Mouse (Mus musculus) cerebellum, postnatal 10 days (tissue): ENCODE measurements around the gene Zfp418.
"Not testable (repeated sequence)": the region's sequence is repeated elsewhere in the genome, so short reads cannot be mapped to it uniquely, and the experiment has no call there.

Source experiments
- DNase-seq, 2 experiments: peaks; one replicate each; pipeline ENCODE4 v3.0.0; 2021; ENCODE audit warnings: mixed read lengths in 2 of 2

Zfp418 gene

DNA sequence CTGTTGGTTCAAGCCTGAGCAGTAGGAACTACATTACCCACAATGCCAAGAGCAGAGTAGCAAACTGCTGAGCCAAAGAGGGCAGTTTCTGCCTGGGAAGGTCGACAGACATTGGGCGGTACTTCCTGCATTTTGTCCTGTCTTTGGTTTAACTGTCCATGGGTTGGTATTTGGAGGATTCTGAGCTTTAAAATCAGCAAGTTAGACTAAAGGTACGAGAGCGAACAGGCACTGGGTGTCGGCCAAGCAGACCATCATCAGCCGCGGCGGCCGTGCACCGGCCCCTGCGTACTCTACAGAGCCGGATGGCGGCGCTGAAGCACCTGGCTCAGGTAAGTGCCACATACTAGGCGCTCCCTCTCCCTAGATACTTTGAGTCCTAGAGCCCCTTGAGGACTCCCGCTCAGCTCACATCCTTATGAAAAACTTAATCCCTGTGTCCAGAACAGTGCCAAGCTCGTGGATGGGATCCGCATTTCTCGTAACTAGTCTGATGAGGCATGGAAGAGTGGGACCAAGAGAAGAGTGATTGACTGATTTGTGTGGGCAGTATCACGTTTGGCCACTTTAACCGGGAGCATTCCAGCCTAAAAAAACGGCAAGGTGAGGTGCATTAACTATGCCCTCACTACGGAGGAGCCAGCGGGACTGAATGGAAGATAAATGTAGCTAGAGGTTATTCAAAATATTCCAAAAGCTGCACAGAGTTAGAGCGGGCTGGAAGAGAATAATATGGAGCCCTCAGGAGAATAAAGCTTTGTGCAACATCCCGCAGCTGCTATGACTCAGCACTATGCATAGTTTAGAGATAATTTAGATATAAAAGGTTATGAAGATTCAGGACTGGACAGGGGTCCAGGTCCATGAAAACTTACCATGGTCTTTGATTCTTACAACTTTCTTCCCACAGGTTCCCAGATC is at the start of gene Zfp418:
Zfp418 (plus strand) TSS at position 104 of the 921 bp plus-strand sequence.
- peak; percentile 72 to 78 for DNase-seq

DNA sequence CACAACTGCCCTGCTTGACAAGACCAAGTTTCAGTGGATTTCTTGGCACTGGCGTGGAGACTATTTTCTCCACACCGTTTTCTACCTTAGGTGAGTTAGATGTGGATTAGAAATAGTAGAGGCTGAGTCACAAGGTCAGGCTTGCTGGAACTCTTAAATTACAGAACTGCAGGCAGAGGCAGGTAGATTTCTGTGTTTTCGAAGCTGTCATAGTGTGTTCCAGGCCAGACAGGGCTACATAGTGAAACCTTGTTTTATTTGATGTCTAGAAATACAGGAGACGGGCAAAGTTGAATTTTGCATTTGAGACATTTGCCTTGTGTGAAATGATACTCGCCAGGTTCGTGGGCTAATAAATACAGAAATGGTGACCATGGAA is 49.5 kb upstream of the Zfp418 start:
- peak in 1 of 2 experiments; percentile 11 for DNase-seq

DNA sequence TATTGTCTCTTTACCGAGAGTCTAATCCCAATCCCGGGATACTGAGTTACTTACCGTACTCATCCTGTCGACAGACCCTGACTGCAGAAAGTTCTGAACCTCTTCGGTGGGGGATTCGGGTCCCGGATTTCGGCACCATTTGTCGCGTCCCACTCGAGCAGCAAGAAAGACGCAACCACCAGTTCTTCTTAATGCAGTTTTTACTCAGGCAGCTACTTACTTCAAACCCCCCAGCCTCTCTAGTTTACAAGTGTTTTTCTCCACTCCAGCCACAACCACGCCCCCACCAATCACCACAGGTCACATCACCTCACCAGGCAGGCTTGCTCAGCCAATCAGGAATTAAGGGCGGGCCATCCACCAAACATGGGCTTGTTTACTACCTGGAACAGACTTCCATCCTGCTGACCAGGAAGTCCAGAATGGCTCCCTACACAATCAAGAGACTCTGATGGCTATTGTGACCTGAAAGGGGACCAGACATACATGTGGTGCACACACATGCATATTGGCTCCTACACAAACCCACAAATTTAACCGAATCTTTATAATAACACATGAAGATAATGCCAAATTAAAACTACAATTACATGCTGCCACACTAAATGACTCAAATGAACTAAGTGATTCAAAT is 40.5 kb upstream of the Zfp418 start:
- DNase-seq, result not testable (repeated sequence)

DNA sequence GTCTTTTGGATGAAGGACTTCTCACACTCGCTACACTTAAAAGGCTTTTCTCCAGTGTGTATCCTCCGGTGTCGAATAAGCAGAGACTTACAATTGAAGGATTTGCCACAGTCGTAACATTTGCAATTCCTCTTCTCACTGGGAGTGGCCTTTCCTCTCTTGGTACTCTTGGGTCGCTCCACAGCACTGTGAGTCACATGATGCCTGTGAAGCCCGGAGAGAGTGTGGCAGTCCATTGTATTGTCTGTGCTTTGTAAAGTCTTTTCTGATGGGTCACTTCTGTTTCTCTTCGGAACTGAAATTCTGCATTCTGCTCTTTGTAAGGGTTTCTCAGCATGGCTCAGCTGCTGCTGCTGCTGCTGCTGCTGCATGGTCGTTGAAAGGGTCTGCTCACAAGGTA is 38.4 kb upstream of the Zfp418 start:
- no peak for DNase-seq

DNA sequence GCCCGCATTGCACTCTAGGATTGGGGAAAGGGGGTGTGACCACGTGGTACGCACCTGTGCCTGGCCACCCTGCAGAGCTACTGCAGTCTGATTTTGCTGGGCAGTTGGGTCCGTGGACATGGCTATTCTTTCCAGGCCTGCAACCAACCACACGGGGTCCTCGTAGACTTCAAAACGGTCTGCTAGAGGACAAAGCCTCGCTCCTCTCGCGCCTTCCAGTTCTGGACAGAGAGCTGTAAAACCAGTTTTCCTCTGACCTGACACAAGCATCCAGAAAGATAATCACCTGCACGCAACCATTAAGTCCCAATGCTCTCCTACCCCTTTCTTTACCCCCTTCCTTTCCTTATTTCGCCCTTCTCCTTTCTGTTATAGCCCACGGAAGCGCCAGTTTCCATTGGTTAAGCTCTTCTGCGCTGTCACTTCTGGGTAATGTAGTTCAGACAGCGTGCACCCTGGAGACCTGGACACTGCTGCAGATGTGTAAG is 34.7 kb upstream of the Zfp418 start, which contains the start of gene Zfp773:
Zfp773 (minus strand) TSS at position 377 of the 488 bp plus-strand sequence.
- peak; percentile 81 for DNase-seq

DNA sequence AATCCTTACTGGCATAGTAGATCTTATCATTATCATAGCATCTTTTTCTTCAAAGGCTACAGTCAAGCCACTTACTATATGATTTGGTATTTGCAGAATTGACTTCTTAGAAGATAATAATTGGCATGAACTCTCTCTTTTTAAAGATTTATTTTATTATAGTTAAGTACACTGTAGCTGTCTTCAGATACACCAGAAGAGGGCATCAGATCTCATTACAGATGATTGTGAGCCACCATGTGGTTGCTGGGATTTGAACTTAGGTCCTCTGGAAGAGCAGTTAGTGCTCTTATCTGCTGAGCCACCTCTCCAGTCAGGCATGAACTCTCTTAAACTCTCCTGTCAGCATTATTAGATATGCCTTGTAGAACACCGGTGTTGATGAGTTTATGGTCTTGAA is 26.9 kb upstream of the Zfp418 start:
- DNase-seq, result no peak

DNA sequence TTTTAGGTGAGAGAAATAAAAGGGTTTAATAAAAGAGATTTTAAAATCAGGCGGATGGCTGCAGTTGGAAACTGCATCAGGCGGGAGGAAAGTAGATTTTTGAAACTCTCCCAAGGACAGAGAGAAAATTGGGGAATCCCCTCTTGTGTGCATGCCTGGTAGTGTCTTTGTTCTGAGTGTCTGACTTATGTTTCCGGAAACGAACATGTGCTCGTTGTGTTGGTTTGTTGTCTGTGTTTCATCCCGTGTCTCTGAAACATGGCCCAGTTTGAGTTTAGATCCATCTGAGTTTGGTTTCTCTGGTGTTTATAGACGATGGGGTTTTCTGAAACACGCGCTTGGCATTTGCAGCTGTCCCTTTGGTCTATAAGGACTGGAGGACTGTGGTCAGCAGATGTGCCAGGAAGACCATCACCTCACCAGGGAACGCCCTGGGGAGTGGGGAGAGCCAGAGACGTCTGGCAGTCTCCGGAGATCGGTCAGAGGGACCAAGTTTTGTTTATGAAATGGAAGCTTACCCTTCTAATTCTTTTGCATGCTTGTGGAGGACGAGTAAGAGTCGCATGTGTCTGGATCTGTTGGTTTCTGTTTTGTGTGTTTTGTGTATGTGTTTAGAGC is 25.0 kb upstream of the Zfp418 start:
- no peak for DNase-seq

DNA sequence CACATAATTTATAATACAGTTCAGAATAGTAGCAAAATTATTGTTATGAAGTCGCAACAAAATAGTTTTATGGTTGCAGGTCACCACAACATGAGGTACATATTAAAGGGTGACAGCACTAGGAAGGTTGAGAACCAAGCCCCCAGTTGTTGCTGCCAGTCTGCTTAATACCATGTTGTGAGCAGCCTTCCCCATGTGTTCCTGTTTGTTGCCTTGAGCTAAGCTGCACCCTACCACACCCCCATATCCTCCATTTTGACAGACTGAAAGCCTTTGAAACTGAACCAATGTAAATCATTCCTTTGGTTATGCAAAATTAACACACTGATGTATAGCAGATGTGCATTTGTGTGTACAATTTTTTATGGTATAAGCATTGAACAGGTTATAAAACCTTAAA is 14.8 kb downstream of the Zfp418 start:
- no peak for DNase-seq

DNA sequence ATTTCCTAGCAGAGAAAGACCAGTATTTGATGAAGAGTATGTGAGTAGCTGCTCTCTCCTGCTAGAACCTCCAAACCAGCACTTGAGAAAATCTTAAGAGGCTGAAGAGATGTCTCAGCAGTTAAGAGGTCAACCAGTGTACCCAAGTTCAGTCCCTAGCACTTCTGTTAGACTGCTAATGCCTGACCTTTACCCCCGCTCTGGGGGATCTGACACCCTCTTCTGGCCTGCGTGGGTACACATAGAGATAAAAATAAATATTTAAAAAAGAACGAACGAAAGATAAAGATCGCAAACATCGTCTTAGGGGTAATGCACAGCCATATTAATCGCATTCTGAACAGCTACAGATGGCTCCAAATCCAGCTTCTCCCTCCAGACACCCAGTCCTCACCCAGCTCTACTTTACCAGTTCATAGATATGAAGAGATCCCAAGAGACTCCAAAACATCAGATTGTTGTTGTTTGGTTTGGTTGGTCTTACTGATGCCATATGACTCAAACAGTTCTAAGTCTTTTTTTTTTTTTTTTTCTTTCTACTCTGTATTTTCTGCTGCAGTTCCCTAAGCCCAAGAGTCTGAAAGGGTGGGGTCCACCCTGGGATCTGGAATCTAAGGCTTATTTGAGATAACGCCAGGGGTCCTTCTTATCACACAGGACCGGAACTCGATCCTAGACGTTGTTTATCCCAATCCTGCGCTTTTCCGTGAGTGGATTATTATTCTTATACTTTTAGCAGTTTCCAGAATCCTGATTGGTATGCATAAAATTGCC is 16.5 kb downstream of the Zfp418 start:
- peak in 1 of 2 experiments; percentile 11 for DNase-seq

DNA sequence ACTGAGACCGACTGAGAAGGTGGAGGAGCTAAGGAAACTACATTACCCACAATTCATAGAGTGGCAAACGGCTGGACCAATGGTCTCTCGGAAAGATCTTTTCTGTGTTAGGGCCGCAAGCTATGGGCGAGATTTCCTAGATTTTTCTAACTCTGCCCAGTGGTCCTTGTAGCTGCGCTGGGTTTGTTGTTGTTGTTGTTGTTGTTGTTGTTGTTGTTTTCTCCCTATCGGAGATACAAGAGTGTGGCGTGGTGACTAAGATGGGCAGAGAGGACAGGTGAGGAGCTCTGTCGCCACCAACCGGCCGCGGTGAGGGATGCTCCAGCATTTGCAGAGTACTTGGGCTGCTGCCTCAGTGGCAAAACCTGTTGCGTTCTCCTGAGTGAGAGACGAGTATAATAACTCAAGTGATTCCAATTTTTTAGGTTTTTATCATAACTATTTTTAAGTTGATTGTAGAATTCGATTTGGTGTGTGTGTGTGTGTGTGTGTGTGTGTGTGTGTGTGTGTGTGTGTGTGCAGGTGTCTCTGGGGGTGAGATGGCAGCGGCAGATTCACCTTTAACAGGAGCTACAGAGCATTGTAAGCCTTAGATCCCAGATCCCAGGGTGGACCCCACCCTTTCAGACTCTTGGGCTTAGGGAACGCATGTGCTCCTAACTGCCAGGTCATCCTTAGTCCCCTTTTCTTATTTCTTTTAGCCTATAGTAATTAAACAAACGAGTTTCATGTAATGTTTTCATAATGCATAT is 17.2 kb downstream of the Zfp418 start:
- DNase-seq, result peak; percentile 89 to 90

DNA sequence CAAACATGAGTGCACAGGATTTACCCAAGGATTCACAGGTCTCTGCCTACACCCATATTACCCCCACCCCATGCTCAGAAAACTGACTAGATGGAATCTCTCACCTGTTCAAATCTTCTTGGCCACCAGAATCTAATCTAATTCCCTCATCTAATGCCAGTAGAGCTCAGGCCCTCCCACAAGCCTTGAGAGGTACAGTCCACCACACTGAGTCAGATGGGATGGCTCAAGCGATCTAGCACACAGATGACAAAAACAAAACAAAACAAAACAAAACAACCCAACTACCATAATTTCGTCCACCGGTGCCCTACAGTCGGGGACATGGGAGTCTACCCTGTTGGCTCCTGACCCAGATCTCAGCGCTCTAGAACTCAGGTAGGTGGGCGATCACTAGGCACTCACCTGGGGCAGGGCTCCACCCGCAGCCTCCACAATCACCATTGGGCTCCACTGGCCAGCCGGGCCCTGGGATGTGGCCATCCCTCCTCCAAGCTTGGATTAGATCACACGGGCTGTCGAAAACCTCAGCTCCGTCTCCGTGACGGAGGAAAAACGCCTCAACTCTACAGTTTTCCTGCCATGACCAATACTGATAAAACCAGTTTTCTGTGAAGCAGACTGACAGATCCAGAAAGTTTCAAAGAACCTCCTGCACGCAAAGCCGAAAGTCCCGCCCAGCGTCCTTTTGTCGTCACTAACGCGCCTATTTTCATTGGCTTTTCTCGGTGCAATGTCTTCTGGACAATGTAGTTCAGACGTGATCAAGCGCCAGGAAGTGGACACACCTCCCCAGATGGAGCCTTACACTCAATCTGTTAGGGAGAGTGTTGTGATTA is 38.4 kb downstream of the Zfp418 start, which contains the start of gene Zfp772:
Zfp772 (minus strand) TSS at position 686 of the 839 bp plus-strand sequence.
- peak; percentile 52 to 53 for DNase-seq
